In genomic region chr4:125063829-125064228, GRCm38 (mm10) we compare ENCODE assay signal across 32 mouse cellular contexts. TPM values are rescaled to one million over a fixed set of nuclear protein-coding genes. Genes with fewer than 3 reads are reported as not detected.
"Had no signal": no experiment of that assay in that cellular context is flagged by ENCODE, and none has a peak within 500 bp of the region (broad histone marks: within the 10 kb centered on the region; RNA-seq: fewer than 3 reads in every experiment).

No protein-coding gene starts in this region.

- H3K9me3 ChIP-seq: heart, embryonic 10.5 days; heart, embryonic 12.5 days; hindbrain, embryonic 10.5 days; hindbrain, embryonic 12.5 days; kidney, embryonic 15.5 days; limb, embryonic 10.5 days; limb, embryonic 12.5 days; liver, embryonic 13.5 days; liver, embryonic 15.5 days had no signal

- H3K9ac ChIP-seq: heart, embryonic 12.5 days; hindbrain, embryonic 12.5 days; hindbrain, embryonic 14.5 days; kidney, embryonic 15.5 days; limb, embryonic 12.5 days; liver, embryonic 13.5 days; liver, embryonic 15.5 days had no signal

- H3K4me2 ChIP-seq: heart, embryonic 12.5 days; hindbrain, embryonic 12.5 days; hindbrain, embryonic 14.5 days; kidney, embryonic 15.5 days; limb, embryonic 12.5 days; liver, embryonic 11.5 days; liver, embryonic 13.5 days; liver, embryonic 15.5 days had no signal

- H3K4me3 ChIP-seq: heart, embryonic 10.5 days; heart, embryonic 12.5 days; hindbrain, embryonic 10.5 days; hindbrain, embryonic 12.5 days; kidney, embryonic 15.5 days; limb, embryonic 10.5 days; limb, embryonic 12.5 days; liver, embryonic 13.5 days; liver, embryonic 15.5 days had no signal

- H3K27ac ChIP-seq: heart, embryonic 10.5 days; hindbrain, embryonic 10.5 days; hindbrain, embryonic 12.5 days; hindbrain, embryonic 14.5 days; kidney, embryonic 15.5 days; kidney, postnatal 0 days; limb, embryonic 10.5 days; limb, embryonic 12.5 days; liver, embryonic 13.5 days; liver, embryonic 15.5 days had no signal

- DNase-seq: gastrocnemius, postnatal 14 days; heart, adult 18-20 months; heart, postnatal 10 days; heart, postnatal 4 days; kidney, adult 11 months; kidney, adult 2 months; kidney, adult 9 months; kidney, postnatal 14 days; kidney, postnatal 36 days; layer of hippocampus, adult 9-11 months; layer of hippocampus, postnatal 36 days; liver; liver, embryonic 13.5 days had no signal

RNA-seq across cellular contexts. Expression of gene Dnali1, which starts 1.7 kb away (rescaled TPM):
- total RNA-seq: gastrocnemius, adult 18-20 months; gastrocnemius, adult 8-10 months; gastrocnemius, postnatal 14 days; gastrocnemius, postnatal 4 days; granulocyte monocyte progenitor cell, adult 5-6 weeks; heart, postnatal 10 days; heart, postnatal 25 days; heart, postnatal 4 days had no signal
- polyA plus RNA-seq: heart, embryonic 14.5 days; intestine, embryonic 16.5 days; kidney, embryonic 15.5 days; large intestine, adult 2 months; limb, embryonic 12.5 days; liver, embryonic 13.5 days; liver, embryonic 15.5 days had no signal
